Mouse (Mus musculus) heart, adult 2 months (tissue): Measurements from ENCODE around the gene Gtf3c3.

Experiments
- CTCF ChIP-seq: fragments of 200-600 bp; IDR thresholded peaks from 2 replicates; pipeline ENCODE4 v1.8.1; 2022; ENCODE audit warnings: antibody characterized with exemption, mild to moderate bottlenecking, moderate library complexity
- POLR2A ChIP-seq: fragments of 200-500 bp; IDR thresholded peaks from 2 replicates; pipeline ENCODE4 v1.6.1; 2011; ENCODE audit warnings: mild to moderate bottlenecking, low read depth, low read length, control low read depth; ENCODE audit not compliant: insufficient read depth

- TF ChIP-seq POLR2A, result no peak
- no peak for TF ChIP-seq CTCF
These were observed 61.2 kb downstream of the Gtf3c3 start for GRCm38 (mm10) chr1:54377506-54378051.
